Mouse (Mus musculus) embryo, embryonic 11 days (tissue): ENCODE measurements at regions not wholly inside any gene's neighbourhood (a gene's known extent, or its start where the extent isn't known, plus 50 kb on each side); places are given as distances from the start of the nearest gene placed in this dataset.
A peak's percentile ranks its signal among the peaks of the same experiment; 100 is the strongest.

Experiments used
- DNase-seq: peaks from one replicate; pipeline ENCODE4 v3.0.0-alpha.2; 2015

GRCm38 (mm10) chr11:65363846-65364245 lies 94.1 kb upstream of the Myocd start:
- no peak for DNase-seq

GRCm38 (mm10) chr11:65360729-65361128 lies 90.9 kb upstream of the Myocd start:
- no peak for DNase-seq

GRCm38 (mm10) chr11:65358908-65359307 lies 89.1 kb upstream of the Myocd start:
- DNase-seq, result no peak

- peak; percentile 34 for DNase-seq
Measured at GRCm38 (mm10) chr11:65352516-65352915, 82.7 kb upstream of the Myocd start.

GRCm38 (mm10) chr11:65349013-65349412 lies 79.2 kb upstream of the Myocd start:
- peak; percentile 28 for DNase-seq

GRCm38 (mm10) chr11:65341683-65342440 lies 72.1 kb upstream of the Myocd start:
- no peak for DNase-seq

GRCm38 (mm10) chr11:65334286-65334685 lies 64.5 kb upstream of the Myocd start:
- no peak for DNase-seq

GRCm38 (mm10) chr11:65333101-65333500 lies 63.3 kb upstream of the Myocd start:
- no peak for DNase-seq

- no peak for DNase-seq
Measured at GRCm38 (mm10) chr11:65322877-65323440, 53.2 kb upstream of the Myocd start.
